Mouse (Mus musculus) left cerebral cortex, postnatal 14 days (tissue): ENCODE data around the gene Wwc1. TPM values are rescaled to one million over a fixed set of nuclear protein-coding genes. Genes with fewer than 3 reads are reported as not detected.

ENCODE experiments used
- DNase-seq, 2 experiments: peaks; one replicate each; pipeline ENCODE4 v3.0.0; 2021 to 2022; ENCODE audit warnings: low spot score in 2 of 2, mixed read lengths in 1 of 2
- intact Hi-C: fragments of 180-260 bp; cut with DNase I; formaldehyde crosslinking; loops from one replicate; pipeline ENCODE4 v1.15.1; 2025
- total RNA-seq, 2 experiments: library from RNA; stranded (reverse); gene quantifications; 2 replicates each; pipeline ENCODE4 v1.2.3; 2021

Gene Wwc1
- total RNA-seq, 2 experiments from 2014 or later = 151 to 159 TPM

- intact Hi-C loops = no loop called here
- DNase-seq = no peak
Measured at GRCm38 (mm10) chr11:35913418-35914044, 66.8 kb downstream of the Wwc1 start.

DNA sequence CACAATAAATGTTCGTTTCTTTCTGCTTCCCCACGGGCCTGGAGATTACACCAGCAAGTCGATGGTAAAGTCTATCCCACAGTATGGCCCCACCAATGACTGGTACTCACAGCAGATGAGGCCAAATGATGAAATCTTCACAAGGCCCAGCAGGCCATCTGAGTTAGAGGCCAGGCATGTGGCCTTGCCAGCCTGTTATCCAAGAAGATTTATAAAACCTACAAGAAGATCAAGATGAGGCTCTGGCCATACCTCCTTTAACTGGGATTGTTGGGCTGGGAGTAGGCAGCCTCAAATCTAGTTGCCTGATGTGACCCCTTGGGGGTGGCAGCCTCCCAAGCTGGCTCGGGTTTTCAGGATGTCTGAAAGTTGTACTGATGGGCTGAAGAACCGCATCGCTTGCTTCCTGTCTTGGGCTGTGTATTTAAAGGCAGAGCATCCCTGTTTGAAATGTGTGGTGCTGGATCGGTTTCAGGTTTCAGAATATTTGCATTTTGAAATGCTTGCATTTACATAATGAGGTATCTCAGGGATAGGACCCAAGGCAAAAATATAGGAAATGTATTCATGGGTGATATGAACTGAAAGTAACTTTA, 75.3 kb downstream of the Wwc1 start:
- intact Hi-C loops = loop anchor here (5.0 kb wide), 1 partner anchor 77 kb away; the partner anchor contains the start of gene Wwc1

DNA sequence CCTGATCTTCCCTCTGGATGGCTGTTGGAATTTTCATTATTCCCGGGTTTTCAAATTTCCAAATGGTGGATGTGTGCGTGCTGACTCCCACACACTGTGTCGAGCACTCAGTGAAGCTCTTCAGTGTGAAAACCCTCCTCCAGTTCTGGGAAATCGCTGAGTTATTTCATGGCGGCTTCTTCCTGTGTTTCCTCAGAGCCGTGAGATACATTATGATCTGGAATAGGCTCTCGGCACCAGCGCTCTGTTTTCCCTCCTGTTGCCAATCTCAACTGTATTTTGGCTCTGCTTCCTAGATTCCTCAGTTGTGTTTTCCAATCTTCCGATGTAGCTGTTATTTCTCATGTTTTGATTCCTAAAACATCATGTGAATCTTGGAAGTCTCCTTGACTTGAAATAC, 77.2 kb downstream of the Wwc1 start:
- intact Hi-C loops = loop anchor here (5.0 kb wide), 1 partner anchor 79 kb away; the partner anchor contains the start of gene Wwc1

More for the DNA sequence above, 75.3 kb downstream of the Wwc1 start:
- peak in 1 of 2 experiments; percentile 46 for DNase-seq

DNA sequence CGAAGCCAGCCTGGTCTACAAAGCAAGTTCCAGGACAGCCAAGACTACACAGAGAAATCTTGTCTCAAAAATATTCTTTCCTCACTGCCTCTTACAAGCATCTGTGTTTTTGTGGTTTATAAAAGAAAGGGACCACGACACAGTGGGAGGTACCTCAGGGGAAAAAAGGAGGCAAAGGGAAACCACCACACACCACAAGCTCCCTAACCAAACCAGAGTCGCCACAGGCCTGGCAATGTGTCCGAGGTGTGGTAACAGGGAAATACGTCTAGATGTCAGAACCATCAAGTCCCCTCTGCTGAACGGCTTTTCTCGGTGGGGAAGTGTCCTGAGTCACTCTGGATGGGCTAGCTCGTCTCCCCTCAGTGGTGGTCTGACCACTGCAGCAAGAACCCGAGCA, 80.4 kb downstream of the Wwc1 start:
- DNase-seq = no peak
- intact Hi-C loops = loop anchor here (5.0 kb wide), 1 partner anchor 82 kb away; the partner anchor contains the start of gene Wwc1

More for the DNA sequence above, 77.2 kb downstream of the Wwc1 start:
- peak; percentile 60 to 72 for DNase-seq

DNA sequence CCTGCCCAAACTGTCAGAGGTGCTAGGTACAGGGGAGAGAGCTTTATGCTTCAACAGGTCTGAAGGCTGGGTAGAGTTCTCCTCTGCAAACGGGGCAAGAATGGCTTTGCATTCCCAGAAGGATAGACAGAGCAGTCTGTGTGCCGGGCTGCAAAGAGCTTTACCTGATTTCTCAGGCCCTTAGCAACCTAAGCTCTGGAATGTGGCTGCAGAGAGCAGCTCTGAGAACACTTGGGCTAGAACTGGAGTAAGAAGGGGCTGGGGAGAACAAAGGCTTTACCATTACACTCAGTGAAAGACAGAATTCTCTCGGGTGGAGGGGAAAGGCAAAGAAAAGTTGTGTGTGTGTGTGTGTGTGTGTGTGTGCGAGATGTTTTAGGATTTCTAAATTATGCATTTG, 86.9 kb downstream of the Wwc1 start:
- intact Hi-C loops = no loop called here
- no peak for DNase-seq

- peak in 1 of 2 experiments; percentile 62 for DNase-seq
Measured at GRCm38 (mm10) chr11:35893018-35893421, 87.3 kb downstream of the Wwc1 start.

GRCm38 (mm10) chr11:35892293-35892692, 88.0 kb downstream of the Wwc1 start:
- no peak for DNase-seq

More at GRCm38 (mm10) chr11:35893018-35893421, 87.3 kb downstream of the Wwc1 start:
- intact Hi-C loops = no loop called here

DNA sequence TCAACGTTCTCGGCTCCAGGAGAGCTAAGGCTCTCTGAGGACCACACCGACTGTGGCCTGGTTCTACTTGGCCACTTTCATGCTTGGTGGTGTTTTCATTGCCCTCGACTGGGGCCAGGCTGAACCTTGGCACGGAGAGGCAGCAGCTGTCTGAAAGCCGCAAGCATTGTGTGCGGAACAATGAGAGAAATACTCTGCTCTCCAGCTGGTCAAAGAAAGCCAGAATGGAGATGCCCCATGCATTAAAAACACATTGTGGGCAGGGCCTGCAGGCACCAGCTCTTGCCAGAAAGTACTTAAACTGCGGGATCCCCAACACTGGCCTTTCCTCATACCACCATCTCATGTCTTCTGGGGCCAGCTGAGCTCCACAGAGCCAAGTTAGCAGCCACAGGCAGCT, 91.5 kb downstream of the Wwc1 start:
- DNase-seq = no peak
- intact Hi-C loops = no loop called here

More at GRCm38 (mm10) chr11:35892293-35892692, 88.0 kb downstream of the Wwc1 start:
- intact Hi-C loops = no loop called here

DNA sequence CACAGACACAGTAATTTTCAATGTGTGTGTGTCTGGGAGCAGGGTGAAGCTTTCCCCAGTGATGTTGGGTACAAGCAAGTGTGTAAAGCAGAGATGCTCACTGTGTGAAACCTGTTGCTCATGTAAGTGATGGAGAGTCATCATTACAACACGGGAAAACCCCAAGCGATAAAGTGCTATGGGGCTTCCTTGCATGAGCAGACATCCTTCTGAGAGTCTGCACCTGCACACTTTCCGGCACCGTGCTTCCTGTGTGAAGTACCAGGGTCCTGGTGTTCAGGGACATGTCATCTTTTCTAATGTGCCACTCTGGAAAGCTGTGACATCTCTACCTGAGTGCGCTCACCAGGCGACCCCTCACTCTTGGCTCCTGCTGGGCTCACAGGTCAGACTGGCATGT, 97.5 kb downstream of the Wwc1 start:
- no peak for DNase-seq
- intact Hi-C loops = no loop called here

- no peak for DNase-seq
- intact Hi-C loops = no loop called here
Measured at GRCm38 (mm10) chr11:35878559-35878897, 101.8 kb downstream of the Wwc1 start.

DNA sequence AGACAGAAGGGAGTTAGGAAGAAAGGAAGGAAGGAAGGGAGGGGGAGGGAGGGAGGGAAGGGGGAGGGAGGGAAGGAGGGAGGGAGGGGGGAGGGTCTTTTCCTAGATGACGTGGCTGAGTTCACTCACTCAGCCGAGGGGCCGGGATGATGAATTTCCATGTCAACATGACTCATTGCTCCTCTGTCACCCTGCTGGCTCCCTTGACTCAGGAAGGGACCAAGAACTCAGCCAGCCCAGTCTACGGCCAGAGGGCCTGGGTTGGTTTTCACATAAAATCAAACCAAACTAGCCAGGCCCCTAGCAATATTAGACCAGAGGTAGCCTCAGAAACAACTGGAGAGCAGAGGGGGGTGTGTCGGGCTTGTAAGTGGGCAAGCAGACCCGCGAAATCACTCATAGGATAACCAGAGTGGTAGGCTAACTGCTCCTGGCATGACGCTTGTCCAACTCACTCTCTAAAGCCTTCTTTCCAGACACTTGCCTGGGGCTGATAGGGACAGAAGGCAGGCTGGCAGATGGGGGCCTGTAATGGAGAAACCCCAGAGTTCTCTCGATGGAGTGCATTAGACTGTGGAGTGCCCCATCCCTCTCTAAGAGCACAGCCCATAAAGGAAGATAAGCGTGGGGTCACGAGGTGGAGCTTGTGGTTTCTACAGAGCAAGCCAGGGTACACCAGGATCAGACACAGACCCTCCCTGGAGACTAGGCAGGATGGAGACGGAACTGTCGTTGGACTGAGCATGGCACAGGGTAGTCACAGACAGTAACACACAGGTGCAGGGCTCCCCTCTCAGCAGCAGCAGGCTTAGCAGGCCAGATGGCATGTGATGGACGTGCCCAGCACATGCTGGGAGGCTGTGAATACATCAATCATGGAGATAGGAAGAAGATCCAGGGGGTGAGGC, 102.4 kb downstream of the Wwc1 start:
- no peak for DNase-seq
- intact Hi-C loops = no loop called here

GRCm38 (mm10) chr11:35873624-35874244, 106.6 kb downstream of the Wwc1 start:
- intact Hi-C loops = no loop called here
- no peak for DNase-seq

- intact Hi-C loops = no loop called here
- no peak for DNase-seq
Measured at GRCm38 (mm10) chr11:35870961-35871360, 109.4 kb downstream of the Wwc1 start.

- intact Hi-C loops = no loop called here
- no peak for DNase-seq
Measured at GRCm38 (mm10) chr11:35866140-35866539, 114.2 kb downstream of the Wwc1 start.

DNA sequence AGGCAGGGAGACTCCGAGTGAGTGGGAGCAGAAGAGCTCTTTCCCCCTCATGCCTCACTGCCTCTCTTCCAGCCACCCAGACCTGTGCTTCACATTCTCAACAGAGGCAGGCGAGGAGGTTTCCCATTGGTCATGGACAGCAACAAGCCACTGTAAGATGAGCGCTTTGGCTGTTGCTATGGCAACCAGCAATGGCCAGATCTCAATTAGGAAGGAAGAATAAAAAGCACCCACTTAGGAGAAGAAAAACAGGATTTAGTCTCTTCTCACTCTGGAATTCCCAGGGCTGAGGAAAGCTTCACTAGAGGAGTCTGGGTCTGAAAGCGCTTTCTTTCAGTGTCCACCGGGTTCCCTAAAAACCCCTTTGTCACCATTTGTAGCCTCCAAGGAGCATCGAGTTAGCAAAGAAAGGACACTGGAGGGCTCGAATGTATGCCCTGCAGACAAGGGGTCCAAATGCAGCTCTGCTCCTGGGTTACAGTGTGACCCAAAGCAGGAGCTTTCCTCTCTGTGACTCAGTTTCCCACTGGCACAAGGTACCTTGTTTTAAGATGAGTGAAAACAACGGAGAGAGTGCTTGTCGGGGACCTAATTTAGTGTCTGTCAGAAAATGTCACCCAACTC, 115.2 kb downstream of the Wwc1 start:
- DNase-seq = peak; percentile 82 to 88
- intact Hi-C loops = no loop called here

DNA sequence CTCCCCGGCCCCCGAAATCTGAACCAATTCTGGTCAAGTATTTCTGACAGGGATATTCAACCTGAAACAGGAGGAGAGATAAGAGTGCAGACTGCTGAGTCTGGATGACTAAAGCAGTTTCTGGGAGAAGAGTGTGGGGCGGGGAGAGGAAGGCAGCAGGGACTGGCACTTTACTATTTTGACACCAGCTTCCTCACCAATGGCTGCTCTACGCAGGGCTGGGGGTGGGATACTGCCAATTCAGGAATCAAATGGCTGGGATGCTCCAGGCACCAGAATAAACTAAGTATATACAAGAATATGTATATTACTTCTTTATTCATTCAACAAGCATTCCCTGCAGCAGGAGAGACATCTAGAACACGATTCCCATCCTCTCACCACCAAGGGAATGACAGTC, 116.7 kb downstream of the Wwc1 start:
- DNase-seq = peak in 1 of 2 experiments; percentile 40
- intact Hi-C loops = no loop called here

DNA sequence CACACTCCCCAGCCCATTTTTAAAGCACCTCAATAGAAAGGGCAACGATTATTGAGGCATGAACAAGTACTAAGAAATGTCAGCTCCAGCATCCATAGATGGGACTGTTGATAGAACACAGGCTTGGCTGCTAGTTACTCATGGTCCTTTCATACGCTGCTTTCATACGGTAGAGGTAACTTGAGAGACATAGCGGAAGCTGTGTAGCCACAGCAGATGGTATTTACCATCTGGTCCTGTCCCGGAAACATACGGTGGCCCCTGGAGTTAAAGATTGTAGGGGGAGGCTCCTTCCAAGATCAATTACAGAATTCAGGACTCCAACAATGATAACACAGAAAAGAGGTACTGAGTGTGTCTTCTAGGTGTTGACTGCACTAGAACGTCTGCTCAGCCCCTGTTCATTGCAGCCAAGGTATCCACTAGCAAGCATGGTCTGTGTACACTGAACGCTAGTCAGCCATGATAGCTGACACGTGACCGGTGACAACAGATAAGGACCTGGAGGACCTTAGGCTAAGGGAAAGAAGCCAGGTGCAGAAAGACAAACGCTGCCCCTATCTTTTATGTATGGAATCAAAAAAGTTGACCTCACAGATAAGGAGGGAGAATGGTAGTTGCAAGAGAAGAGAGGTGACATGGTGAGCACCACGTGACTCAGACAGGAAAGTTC, 122.8 kb downstream of the Wwc1 start:
- intact Hi-C loops = loop anchor here (5.0 kb wide), 1 partner anchor 120 kb away; no protein-coding TSS in a partner anchor

GRCm38 (mm10) chr11:35856359-35857040, 123.8 kb downstream of the Wwc1 start:
- DNase-seq = peak; percentile 64 to 85
- intact Hi-C loops = loop anchor here (5.0 kb wide), 1 partner anchor 121 kb away; no protein-coding TSS in a partner anchor

More for the DNA sequence above, 122.8 kb downstream of the Wwc1 start:
- no peak for DNase-seq
